Mouse (Mus musculus) heart, postnatal 0 days (tissue): ENCODE data around the gene Atg7.

Experiments
- CTCF ChIP-seq: IDR thresholded peaks from 2 replicates; pipeline ENCODE4 v1.5.1; 2016; ENCODE audit warnings: antibody characterized with exemption, control low read depth, low read depth
- EP300 ChIP-seq: IDR thresholded peaks from 2 replicates; pipeline ENCODE4 v1.6.1; 2016; ENCODE audit warnings: antibody characterized with exemption, low read depth

DNA sequence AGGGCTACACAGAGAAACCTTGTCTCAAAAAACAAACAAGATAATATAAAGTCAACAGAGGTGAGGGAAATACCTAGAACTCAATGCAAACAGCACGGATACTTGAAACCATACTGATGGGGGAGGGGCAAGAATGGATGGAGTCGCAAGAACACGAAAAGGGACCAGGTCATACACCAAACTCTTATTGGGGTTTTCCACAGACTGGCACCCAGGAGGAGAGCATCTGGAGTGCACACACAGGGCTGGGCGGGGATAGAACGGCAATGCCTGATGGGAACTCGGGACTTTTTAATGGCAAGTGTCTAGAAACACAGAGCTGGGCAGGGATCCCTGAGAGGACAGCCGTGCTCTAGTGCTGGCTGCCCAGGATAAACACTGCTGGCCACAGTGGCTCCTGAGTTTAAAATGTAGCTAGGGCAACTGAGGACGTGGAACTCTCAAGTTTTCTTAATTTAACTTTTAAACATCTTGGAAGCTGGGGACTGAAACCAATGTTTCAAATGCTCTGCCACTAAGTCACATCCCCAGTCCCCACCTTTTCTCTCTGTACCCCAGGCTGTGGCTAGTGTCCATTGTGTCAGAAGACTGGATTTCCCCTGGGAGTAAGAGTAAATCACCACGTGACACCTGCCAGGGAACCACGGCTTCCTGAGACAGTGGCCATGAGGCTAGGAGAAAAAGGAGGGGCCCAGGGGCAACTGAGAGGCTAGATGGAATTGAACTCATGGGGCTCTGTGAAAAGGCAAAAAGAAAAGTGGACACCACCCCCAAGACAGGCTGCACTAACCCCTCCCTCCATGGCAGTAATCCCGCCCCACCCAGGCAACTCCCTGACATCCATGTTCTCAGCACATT, 243.8 kb downstream of the Atg7 start:
- TF ChIP-seq CTCF = no peak
- TF ChIP-seq EP300 = no peak
